Mouse (Mus musculus) retina, adult 2 months (tissue): ENCODE measurements around the gene Smarca2.

Experiments
- DNase-seq: peaks from one replicate; pipeline ENCODE4 v3.0.0-alpha.2; 2012; ENCODE audit warnings: low read depth, low spot score

Gene Smarca2

GRCm38 (mm10) chr19:26776066-26777025 lies 171.5 kb downstream of the Smarca2 start:
- DNase-seq: no peak

GRCm38 (mm10) chr19:26778199-26778598 lies 173.3 kb downstream of the Smarca2 start:
- no peak for DNase-seq

- no peak for DNase-seq
Observed at GRCm38 (mm10) chr19:26781209-26781608, 176.4 kb downstream of the Smarca2 start.

- DNase-seq: no peak
Observed at GRCm38 (mm10) chr19:26788446-26788845, 183.6 kb downstream of the Smarca2 start.

GRCm38 (mm10) chr19:26790386-26791346 lies 185.8 kb downstream of the Smarca2 start:
- DNase-seq: no peak

GRCm38 (mm10) chr19:26794315-26794714 lies 189.5 kb downstream of the Smarca2 start:
- DNase-seq: no peak

- no peak for DNase-seq
Observed at GRCm38 (mm10) chr19:26796006-26796405, 191.2 kb downstream of the Smarca2 start.

GRCm38 (mm10) chr19:26804401-26804800 lies 199.6 kb downstream of the Smarca2 start:
- no peak for DNase-seq

- no peak for DNase-seq
Observed at GRCm38 (mm10) chr19:26814629-26815028, 209.8 kb downstream of the Smarca2 start.

- no peak for DNase-seq
Observed at GRCm38 (mm10) chr19:26817901-26818300, 213.1 kb downstream of the Smarca2 start.
